Mouse (Mus musculus): ENCODE results near the gene Nlrp6. TPM values are rescaled to one million over a fixed set of nuclear protein-coding genes. Genes with fewer than 3 reads are reported as not detected.

Nlrp6 gene
- polyA plus RNA-seq, 1 experiment, result 0.07 TPM

DNA sequence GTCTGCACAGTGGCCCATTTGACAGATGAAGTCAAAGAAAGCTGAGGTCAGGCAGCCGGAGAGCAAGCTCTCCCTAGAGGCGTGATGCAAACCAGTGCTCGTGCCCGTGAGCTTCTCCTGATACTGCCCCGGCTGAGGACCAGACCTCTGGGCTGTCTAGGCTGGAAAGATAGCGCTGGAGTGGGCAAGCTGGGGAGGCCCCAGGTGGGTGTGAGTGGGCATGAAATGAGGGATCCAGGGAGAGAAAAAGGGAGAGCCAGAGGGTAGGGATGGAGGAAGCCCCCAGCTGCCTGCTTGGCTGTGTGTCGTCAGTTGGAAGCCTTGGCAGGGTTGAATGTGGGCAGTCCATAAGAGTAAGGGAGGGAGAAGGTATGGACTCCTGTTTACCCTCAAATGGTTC lies 23.5 kb downstream of the Nlrp6 start:
- H3K4me1 ChIP-seq (ENCODE audit: control insufficient read depth, insufficient read depth, low read length), result peaks cover 25% of the 10 kb centered on the region
- WGBS, result 85% methylated on average over 7 of the region's 7 CpGs
- TF ChIP-seq POLR2A (IDR thresholded peaks at IDR 0.05; ENCODE audit: borderline replicate concordance, extremely low read depth, low read depth, low read length) (no peak), CTCF (IDR thresholded peaks at IDR 0.05; ENCODE audit: insufficient read depth, low read length) (no peak)
- DNase-seq, result no peak
- no peak overlapping the region for H3K4me3 ChIP-seq (replicated peaks; ENCODE audit: extremely low read depth, low read depth, low read length)

DNA sequence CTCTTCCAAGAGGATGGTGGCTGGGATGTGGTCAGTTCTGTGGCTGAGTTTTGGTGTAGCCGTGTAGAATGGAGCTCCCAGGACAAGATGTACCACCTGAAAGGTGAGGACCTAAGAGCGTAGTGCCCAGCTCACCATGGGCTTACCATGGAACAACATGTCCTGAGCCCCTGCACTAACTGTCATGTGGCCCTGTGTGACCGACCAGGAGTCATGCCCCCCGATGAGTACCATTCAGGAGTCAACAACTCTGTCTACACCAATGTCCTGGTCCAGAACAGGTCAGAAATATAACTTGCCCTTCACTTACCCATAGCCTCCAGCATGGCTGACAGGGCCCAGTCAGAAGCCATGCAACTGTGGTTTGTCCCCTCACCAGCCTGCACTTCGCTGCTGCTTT lies 24.5 kb downstream of the Nlrp6 start:
- H3K4me3 ChIP-seq (replicated peaks; ENCODE audit: extremely low read depth, low read depth, low read length), result no peak overlapping the region
- H3K4me1 ChIP-seq (ENCODE audit: control insufficient read depth, insufficient read depth, low read length), result peaks cover 28% of the 10 kb centered on the region
- TF ChIP-seq POLR2A (IDR thresholded peaks at IDR 0.05; ENCODE audit: borderline replicate concordance, extremely low read depth, low read depth, low read length) (no peak), CTCF (IDR thresholded peaks at IDR 0.05; ENCODE audit: insufficient read depth, low read length) (no peak)
- DNase-seq, result no peak
- whole genome bisulfite sequencing, result 95% methylated on average over 5 of the region's 5 CpGs

DNA sequence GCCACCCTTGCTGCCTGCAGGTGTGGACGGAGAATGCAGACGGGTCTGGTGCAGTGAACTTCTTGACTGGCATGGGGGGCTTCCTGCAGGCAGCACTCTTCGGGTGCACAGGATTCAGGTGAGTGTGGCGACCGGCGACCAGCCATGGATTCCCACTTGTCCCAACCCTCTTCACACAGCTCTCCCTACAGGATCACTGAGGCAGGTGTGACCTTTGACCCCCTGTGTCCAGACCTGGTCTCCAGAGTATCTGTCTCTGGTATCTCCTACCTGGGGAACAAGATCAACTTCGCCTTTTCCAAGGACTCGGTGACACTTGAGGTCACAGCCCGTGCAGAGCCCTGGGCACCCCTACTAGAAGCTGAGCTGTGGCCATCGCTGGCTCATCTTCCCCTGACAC lies 25.6 kb downstream of the Nlrp6 start:
- H3K4me3 ChIP-seq (replicated peaks; ENCODE audit: extremely low read depth, low read depth, low read length), result no peak overlapping the region
- DNase-seq, result no peak
- TF ChIP-seq POLR2A (IDR thresholded peaks at IDR 0.05; ENCODE audit: borderline replicate concordance, extremely low read depth, low read depth, low read length), result no peak
- no peak for TF ChIP-seq CTCF (IDR thresholded peaks at IDR 0.05; ENCODE audit: insufficient read depth, low read length)
- H3K4me1 ChIP-seq (ENCODE audit: control insufficient read depth, insufficient read depth, low read length), result peaks cover 37% of the 10 kb centered on the region
- 89% methylated on average over 10 of the region's 10 CpGs for WGBS

DNA sequence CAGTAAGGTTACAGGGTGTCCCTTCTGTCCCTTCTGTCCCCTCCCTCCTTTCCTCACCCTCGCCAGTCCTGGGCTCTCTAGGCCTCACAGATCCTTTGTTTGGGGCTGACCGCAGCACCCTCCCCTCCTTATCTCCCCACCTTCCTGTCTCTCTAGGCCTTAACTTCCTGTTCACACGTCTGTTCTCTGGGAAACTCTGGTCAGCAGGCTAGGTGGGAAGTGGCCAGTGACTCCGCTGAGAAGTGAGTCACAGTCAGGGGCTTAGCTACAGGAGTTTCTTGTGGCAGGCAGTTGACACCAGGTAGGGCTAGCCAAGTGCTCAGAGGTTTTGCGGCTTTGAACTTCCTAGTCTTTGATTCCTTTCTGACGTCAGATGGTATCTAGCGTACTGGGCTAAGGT lies 26.3 kb downstream of the Nlrp6 start:
- Histone ChIP-seq H3K4me3 (replicated peaks; ENCODE audit: extremely low read depth, low read depth, low read length) (no peak overlapping the region), H3K4me1 (ENCODE audit: control insufficient read depth, insufficient read depth, low read length) (peaks cover 40% of the 10 kb centered on the region)
- no peak for TF ChIP-seq CTCF (IDR thresholded peaks at IDR 0.05; ENCODE audit: insufficient read depth, low read length)
- no peak for TF ChIP-seq POLR2A (IDR thresholded peaks at IDR 0.05; ENCODE audit: borderline replicate concordance, extremely low read depth, low read depth, low read length)
- no peak for DNase-seq
- WGBS, result 33% methylated on average over 7 of the region's 7 CpGs

DNA sequence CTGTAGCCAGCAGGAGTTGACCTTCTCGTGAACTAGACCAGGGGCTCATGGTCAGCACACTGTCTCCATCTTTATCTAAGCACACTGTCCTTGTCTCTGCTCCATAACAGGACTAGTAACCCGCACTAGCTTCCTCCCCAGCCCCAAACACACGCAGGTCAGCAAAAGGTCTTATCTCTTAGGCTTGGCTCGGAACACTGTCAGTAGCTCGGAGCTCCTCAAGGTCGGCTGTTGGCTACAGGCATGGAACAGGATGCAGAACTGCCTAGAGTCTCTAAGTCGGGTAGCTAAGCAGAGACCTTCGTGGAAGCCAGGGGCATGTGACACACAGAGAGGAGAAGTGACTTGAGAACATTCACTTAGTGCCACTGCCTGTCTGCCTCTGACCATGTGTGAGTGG lies 27.5 kb downstream of the Nlrp6 start:
- no peak for TF ChIP-seq CTCF (IDR thresholded peaks at IDR 0.05; ENCODE audit: insufficient read depth, low read length)
- no peak for TF ChIP-seq POLR2A (IDR thresholded peaks at IDR 0.05; ENCODE audit: borderline replicate concordance, extremely low read depth, low read depth, low read length)
- DNase-seq, result no peak
- Histone ChIP-seq H3K4me3 (replicated peaks; ENCODE audit: extremely low read depth, low read depth, low read length) (no peak overlapping the region), H3K4me1 (ENCODE audit: control insufficient read depth, insufficient read depth, low read length) (peaks cover 40% of the 10 kb centered on the region)
- 44% methylated on average over 8 of the region's 8 CpGs for WGBS

DNA sequence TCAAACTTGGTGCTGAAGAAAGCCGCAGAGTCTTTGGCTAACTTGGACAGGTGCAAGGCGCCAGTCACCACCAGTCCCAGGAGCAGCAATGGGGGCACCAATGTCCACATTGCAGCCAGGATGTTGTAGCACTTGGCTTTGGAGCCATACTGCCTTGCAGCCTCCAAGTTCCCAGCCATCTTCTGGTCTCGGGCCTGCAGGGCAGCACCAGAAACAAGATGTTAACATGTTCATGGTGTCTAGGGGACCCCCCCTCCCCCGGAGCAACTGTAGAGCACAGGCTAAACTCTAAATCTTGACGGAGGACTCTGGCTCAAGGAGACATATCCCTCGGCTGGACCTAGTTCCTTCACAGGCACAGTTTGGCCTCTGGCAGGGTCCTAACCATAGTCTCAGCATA lies 28.6 kb downstream of the Nlrp6 start:
- TF ChIP-seq CTCF (IDR thresholded peaks at IDR 0.05; ENCODE audit: insufficient read depth, low read length), result no peak
- no peak for TF ChIP-seq POLR2A (IDR thresholded peaks at IDR 0.05; ENCODE audit: borderline replicate concordance, extremely low read depth, low read depth, low read length)
- Histone ChIP-seq H3K4me1 (ENCODE audit: control insufficient read depth, insufficient read depth, low read length) (peaks cover 43% of the 10 kb centered on the region), H3K4me3 (replicated peaks; ENCODE audit: extremely low read depth, low read depth, low read length) (no peak overlapping the region)
- DNase-seq, result no peak
- WGBS, result 82% methylated on average over 6 of the region's 6 CpGs

DNA sequence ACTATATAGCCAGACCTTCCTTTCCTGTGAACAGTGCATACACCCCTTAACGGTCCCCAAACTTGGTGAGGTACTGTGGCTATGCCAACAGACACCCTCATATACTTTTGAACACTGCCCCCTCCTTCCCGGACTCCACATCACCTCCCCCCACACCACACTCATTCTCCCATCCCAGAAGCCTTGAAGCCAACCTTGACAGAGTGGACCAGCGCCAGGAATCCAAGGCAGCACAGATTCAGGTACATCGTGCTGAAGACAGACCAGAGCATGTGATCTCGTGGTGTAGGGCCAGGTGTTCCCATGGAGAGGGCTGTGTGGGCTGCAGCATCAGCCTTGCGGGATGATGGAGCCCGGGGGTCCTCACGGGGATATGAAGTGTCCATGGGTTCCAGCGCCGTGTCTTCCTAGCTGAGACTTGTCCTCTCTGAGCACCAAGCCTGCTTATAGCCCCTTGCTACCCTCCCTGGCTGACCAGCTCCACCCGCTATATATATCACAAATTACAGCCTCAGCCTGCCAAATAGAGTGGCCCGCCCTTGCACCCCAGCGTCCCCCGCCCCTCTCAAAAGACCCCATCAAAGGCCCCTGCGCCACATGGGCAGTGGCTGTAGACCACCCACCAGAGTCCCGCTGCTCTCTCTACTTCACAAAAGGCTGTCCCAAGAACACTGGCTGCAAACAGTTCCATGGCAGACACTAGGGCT lies 29.3 kb downstream of the Nlrp6 start, which contains the start of gene Ifitm5:
Gene Ifitm5, minus strand, starts transcription at position 468 of the 707 bp plus-strand sequence.
- TF ChIP-seq POLR2A (IDR thresholded peaks at IDR 0.05; ENCODE audit: borderline replicate concordance, extremely low read depth, low read depth, low read length) (no peak), CTCF (IDR thresholded peaks at IDR 0.05; ENCODE audit: insufficient read depth, low read length) (no peak)
- 90% methylated on average over 16 of the region's 16 CpGs for WGBS
- no peak within 1 kb of the TSS for H3K4me3 ChIP-seq (replicated peaks; ENCODE audit: extremely low read depth, low read depth, low read length)

DNA sequence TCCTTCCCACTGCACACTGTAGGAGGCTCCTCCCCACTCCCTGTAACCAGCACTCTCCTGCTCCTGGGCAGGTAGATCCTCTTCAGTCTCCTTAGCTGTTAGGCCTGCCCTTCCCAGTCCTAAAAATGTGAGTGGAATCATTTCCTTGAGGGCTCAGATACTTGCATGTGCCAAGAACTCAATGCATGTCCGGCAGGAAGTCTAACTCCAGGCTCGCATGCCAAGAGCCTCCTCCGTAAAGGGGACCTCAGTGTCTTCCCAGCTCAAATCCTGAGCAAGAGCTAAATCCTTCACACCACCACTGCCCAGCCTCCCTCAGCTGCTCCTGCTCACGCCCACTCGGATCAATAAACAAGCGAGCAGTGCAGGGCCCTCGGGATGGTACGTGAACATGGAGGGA lies 30.3 kb downstream of the Nlrp6 start:
- WGBS, result 26% methylated on average over 8 of the region's 8 CpGs
- H3K4me3 ChIP-seq (replicated peaks; ENCODE audit: extremely low read depth, low read depth, low read length), result peak overlapping the region; percentile 17

More for the DNA sequence above, 29.3 kb downstream of the Nlrp6 start, which contains the start of gene Ifitm5:
- peaks cover 43% of the 10 kb centered on the region for H3K4me1 ChIP-seq (ENCODE audit: control insufficient read depth, insufficient read depth, low read length)
- no peak for DNase-seq

DNA sequence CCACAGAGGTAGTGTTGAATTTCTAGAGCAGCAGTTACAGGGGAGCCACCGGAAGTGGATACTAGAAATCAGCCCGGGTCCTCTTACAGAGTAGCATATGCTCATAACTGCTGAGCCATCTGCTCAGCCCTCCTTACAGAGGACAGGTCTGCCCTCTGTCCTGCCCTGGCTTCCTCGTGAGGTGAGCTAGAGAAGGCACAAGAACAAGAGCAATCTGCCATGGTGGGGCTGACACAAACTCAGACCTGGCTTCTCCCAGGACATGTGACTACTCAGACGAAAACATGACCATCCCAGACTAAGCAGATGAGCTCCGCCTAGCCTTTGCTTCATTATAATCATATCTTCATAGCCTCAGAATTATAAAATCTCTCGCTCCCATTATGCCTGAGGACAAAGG lies 31.1 kb downstream of the Nlrp6 start:
- H3K4me1 ChIP-seq (ENCODE audit: control insufficient read depth, insufficient read depth, low read length), result peaks cover 44% of the 10 kb centered on the region
- H3K4me3 ChIP-seq (replicated peaks; ENCODE audit: extremely low read depth, low read depth, low read length), result no peak overlapping the region
- 55% methylated on average over 6 of the region's 6 CpGs for WGBS
- TF ChIP-seq CTCF (IDR thresholded peaks at IDR 0.05; ENCODE audit: insufficient read depth, low read length) (no peak), POLR2A (IDR thresholded peaks at IDR 0.05; ENCODE audit: borderline replicate concordance, extremely low read depth, low read depth, low read length) (no peak)
- no peak for DNase-seq

More for the DNA sequence above, 30.3 kb downstream of the Nlrp6 start:
- peaks cover 45% of the 10 kb centered on the region for H3K4me1 ChIP-seq (ENCODE audit: control insufficient read depth, insufficient read depth, low read length)
- DNase-seq, result no peak
- TF ChIP-seq CTCF (IDR thresholded peaks at IDR 0.05; ENCODE audit: insufficient read depth, low read length) (no peak), POLR2A (IDR thresholded peaks at IDR 0.05; ENCODE audit: borderline replicate concordance, extremely low read depth, low read depth, low read length) (peak; percentile 29; the same call in 1 of the 2 replicates)

DNA sequence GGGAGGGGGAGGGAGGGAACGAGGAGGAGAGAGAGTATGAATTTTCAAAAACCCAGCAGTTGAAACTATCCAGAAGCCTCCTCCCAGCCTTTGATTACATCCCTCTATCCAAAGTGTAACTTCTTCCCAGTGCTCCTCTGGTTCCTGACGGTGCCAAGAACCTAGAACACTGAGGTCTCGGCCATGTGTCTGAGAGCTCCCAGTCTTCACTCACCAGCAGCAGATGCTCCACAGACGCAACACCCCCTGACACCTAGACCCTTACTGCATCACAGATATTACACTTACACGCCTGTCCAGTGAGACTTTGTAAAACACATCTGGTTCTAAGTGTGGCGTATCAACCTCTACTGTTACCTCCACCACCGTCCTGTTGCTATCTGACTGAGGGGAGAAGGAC lies 31.7 kb downstream of the Nlrp6 start:
- peaks cover 40% of the 10 kb centered on the region for H3K4me1 ChIP-seq (ENCODE audit: control insufficient read depth, insufficient read depth, low read length)
- no peak for TF ChIP-seq CTCF (IDR thresholded peaks at IDR 0.05; ENCODE audit: insufficient read depth, low read length)
- TF ChIP-seq POLR2A (IDR thresholded peaks at IDR 0.05; ENCODE audit: borderline replicate concordance, extremely low read depth, low read depth, low read length), result no peak
- WGBS, result 64% methylated on average over 7 of the region's 7 CpGs
- DNase-seq, result no peak
- no peak overlapping the region for H3K4me3 ChIP-seq (replicated peaks; ENCODE audit: extremely low read depth, low read depth, low read length)

All from lung, adult 2 months (tissue).